Mouse (Mus musculus): ENCODE results near the gene Gm49321.

GRCm38 (mm10) chr12:73907673-73908150, 29.7 kb upstream of the Gm49321 start:
- TF ChIP-seq CTCF (IDR thresholded peaks at IDR 0.05; ENCODE audit: low read depth) (peak; percentile 57), EP300 (IDR thresholded peaks at IDR 0.05; ENCODE audit: low read depth) (peak; percentile 90)
